ENCODE assay signal across 7 mouse cellular contexts in genomic region chr16:35000923-35001560, GRCm38 (mm10). TPM values are rescaled to one million over a fixed set of nuclear protein-coding genes. Genes with fewer than 3 reads are reported as not detected.
DNase-seq lines count a peak whose midpoint lies in the region; ATAC-seq and TF ChIP-seq lines count a peak whose summit lies in the region.

No protein-coding gene starts in this region.

- H3K4me2 ChIP-seq in hindbrain, embryonic 11.5 days (replicated peaks; ENCODE audit: low read depth, low read length): peak overlapping the region; percentile 26; the same call in 1 of the 2 replicates
- H3K4me2 ChIP-seq in neural tube, embryonic 15.5 days: peak overlapping the region; percentile 48

- H3K9ac ChIP-seq in hindbrain, embryonic 11.5 days (ENCODE audit: low read depth, low read length): no peak overlapping the region
- no peak overlapping the region for H3K9ac ChIP-seq in neural tube, embryonic 15.5 days (replicated peaks)

- no peaks in the 10 kb centered on the region for H3K27me3 ChIP-seq in hindbrain, embryonic 11.5 days (ENCODE audit: control insufficient read depth, insufficient read depth, low read length)
- no peaks in the 10 kb centered on the region for H3K27me3 ChIP-seq in neural tube, embryonic 15.5 days (replicated peaks)

- no peaks in the 10 kb centered on the region for H3K9me3 ChIP-seq in hindbrain, embryonic 11.5 days (ENCODE audit: control insufficient read depth, low read length)
- no peaks in the 10 kb centered on the region for H3K9me3 ChIP-seq in neural tube, embryonic 15.5 days (replicated peaks)

- TF ChIP-seq CTCF in layer of hippocampus, adult 2 months (conservative IDR thresholded peaks at IDR 0.05): no peak

- WGBS in hindbrain, embryonic 11.5 days: 4% methylated on average over 10 of the region's 10 CpGs
- 4% methylated on average over 10 of the region's 10 CpGs for WGBS in neural tube, embryonic 15.5 days

- peak overlapping the region; percentile 63; the same call in 1 of the 2 replicates for H3K27ac ChIP-seq in layer of hippocampus, adult 2 months
- no peak overlapping the region for H3K27ac ChIP-seq in hindbrain, embryonic 11.5 days (ENCODE audit: low read depth, low read length)
- no peak overlapping the region for H3K27ac ChIP-seq in neural tube, embryonic 15.5 days (replicated peaks)

- DNase-seq in layer of hippocampus, adult 2 months (ENCODE audit: low spot score in 2 of 2): peak; percentile 37 to 56
- DNase-seq in layer of hippocampus, postnatal 10 days (ENCODE audit: low spot score in 2 of 2): no peak
- DNase-seq in embryo, embryonic 10.5 days (ENCODE audit: low spot score): peak; percentile 38
- no peak for DNase-seq in hindbrain, embryonic 11.5 days (ENCODE audit: low spot score)
- DNase-seq in spleen, postnatal 4 days (ENCODE audit: low spot score in 2 of 2): no peak

- H3K4me3 ChIP-seq in layer of hippocampus, adult 2 months: peak overlapping the region; percentile 17; the same call in 1 of the 2 replicates
- 0 out of 2 replicates have a peak overlapping the region, but pooled peaks have one; percentile 4 for H3K4me3 ChIP-seq in hindbrain, embryonic 11.5 days (ENCODE audit: low read depth, low read length)
- peak overlapping the region; percentile 10; the same call in 1 of the 2 replicates for H3K4me3 ChIP-seq in neural tube, embryonic 15.5 days (replicated peaks)

- H3K36me3 ChIP-seq in hindbrain, embryonic 11.5 days (ENCODE audit: control insufficient read depth, insufficient read depth, low read length): no peaks in the 10 kb centered on the region
- no peaks in the 10 kb centered on the region for H3K36me3 ChIP-seq in neural tube, embryonic 15.5 days

- ATAC-seq in hindbrain, embryonic 11.5 days (ENCODE audit: low FRiP score): no peak
- no peak for ATAC-seq in neural tube, embryonic 15.5 days (ENCODE audit: low FRiP score)
- ATAC-seq in megakaryocyte-erythroid progenitor cell, adult 5-6 weeks (replicated peaks; ENCODE audit: low FRiP score, low TSS enrichment, poor library complexity, severe bottlenecking): no peak

- no peaks in the 10 kb centered on the region for H3K4me1 ChIP-seq in hindbrain, embryonic 11.5 days (replicated peaks; ENCODE audit: control insufficient read depth, insufficient read depth, low read length)
- peaks cover 19% of the 10 kb centered on the region for H3K4me1 ChIP-seq in neural tube, embryonic 15.5 days

RNA-seq across cellular contexts. Expression of gene Hacd2, which starts 21.2 kb away (rescaled TPM):
- total RNA-seq in layer of hippocampus, adult 2 months (2021): 10 to 100 TPM; 32.7 to 41.7 TPM
- 10 to 100 TPM; 28.2 to 34.2 TPM for total RNA-seq in layer of hippocampus, postnatal 10 days (2021)
- 27.7 and 31.7 TPM in 2 replicates for polyA plus RNA-seq in hindbrain, embryonic 11.5 days (2014; fragmentation: Nextera tagmentation; extraction: Ambion mirVana)
- 49.1 and 55.2 TPM in 2 replicates for polyA plus RNA-seq in neural tube, embryonic 15.5 days (2015; fragmentation: Nextera tagmentation; extraction: Ambion mirVana)
- 16.3 and 34.3 TPM in 2 replicates for total RNA-seq in megakaryocyte-erythroid progenitor cell, adult 5-6 weeks (2014; fragmentation: Nextera tagmentation)
- 6.4 and 8.9 TPM in 2 replicates for total RNA-seq in megakaryocyte-erythroid progenitor cell, adult 5-6 weeks (2017)

Comparison
In these comparisons a context has a peak if more than half of its experiments do, and no peak if none do; other contexts are left out.
1. DNase-seq: peak in layer of hippocampus, adult 2 months (2 of 2) and embryo, embryonic 10.5 days (single experiment); none in layer of hippocampus, postnatal 10 days (0 of 2), hindbrain, embryonic 11.5 days (single experiment) and spleen, postnatal 4 days (0 of 2).
2. Peak in every context shown above with its lines, with median percentiles within 50 percentile points of each other: H3K4me3 ChIP-seq.